Mouse (Mus musculus): Measurements from ENCODE around the gene Btbd9.

DNA sequence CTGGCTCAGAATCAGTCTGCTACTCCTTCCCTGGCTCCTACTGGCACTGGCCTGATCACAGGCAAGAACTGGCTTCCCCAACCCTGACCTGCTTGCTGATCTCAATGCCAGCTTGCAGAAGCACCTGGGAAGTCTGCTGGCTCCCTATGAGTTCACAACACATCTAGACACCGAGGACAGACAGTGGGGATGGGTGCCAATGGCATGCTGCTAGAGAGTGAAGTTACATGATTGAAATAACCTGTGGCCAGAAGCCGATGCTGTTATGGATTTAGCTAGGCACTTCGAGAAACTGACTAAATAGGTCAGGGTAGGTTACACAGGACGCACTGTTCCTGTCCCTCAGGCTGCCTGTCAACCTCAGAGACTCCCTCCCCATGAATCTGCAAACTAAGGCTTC lies 335.6 kb downstream of the Btbd9 start:
- TF ChIP-seq CTCF (IDR thresholded peaks at IDR 0.05; ENCODE audit: extremely low read depth, insufficient read depth, insufficient read length, insufficient replicate concordance) (no peak), POLR2A (IDR thresholded peaks at IDR 0.05; ENCODE audit: low read depth, low read length) (no peak)
